Mouse (Mus musculus): ENCODE data around the gene Slc35a5. TPM values are rescaled to one million over a fixed set of nuclear protein-coding genes. Genes with fewer than 3 reads are reported as not detected.

Gene Slc35a5
- polyA plus RNA-seq, 1 experiment = 40.0 TPM

DNA sequence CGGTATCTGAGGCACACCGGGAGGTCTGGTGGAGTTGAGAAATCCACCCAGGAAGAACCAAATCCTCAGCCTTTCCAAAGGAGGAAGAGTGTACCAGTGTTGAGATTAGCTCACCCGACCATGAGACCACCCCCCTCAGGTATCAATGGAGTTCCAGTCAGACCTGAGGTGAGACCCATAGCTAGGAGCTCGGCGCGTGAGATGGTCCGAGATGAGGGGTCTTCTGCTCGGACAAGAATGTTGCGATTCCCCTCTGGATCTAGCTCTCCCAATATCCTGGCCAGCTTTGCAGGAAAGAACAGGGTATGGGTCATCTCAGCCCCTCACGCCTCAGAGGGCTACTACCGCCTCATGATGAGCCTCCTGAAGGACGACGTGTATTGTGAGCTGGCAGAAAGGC, 63.5 kb downstream of the Slc35a5 start:
- no peaks in the 10 kb centered on the region for H3K4me1 ChIP-seq (ENCODE audit: control insufficient read depth, insufficient read depth, low read length)
- 93% methylated on average over 13 of the region's 13 CpGs for WGBS
- no peak for TF ChIP-seq POLR2A (IDR thresholded peaks at IDR 0.05; ENCODE audit: borderline replicate concordance, insufficient read depth, low read length)
- TF ChIP-seq CTCF (IDR thresholded peaks at IDR 0.05; ENCODE audit: borderline replicate concordance, insufficient read depth, low read depth, low read length) = no peak
- no peaks in the 10 kb centered on the region for H3K27me3 ChIP-seq (ENCODE audit: control insufficient read depth, insufficient read depth, low read length)
- no peak overlapping the region for H3K4me3 ChIP-seq (replicated peaks; ENCODE audit: insufficient read depth, low read depth, low read length)
- no peak overlapping the region for H3K27ac ChIP-seq (ENCODE audit: insufficient read depth, low read length)
- no peak for DNase-seq

DNA sequence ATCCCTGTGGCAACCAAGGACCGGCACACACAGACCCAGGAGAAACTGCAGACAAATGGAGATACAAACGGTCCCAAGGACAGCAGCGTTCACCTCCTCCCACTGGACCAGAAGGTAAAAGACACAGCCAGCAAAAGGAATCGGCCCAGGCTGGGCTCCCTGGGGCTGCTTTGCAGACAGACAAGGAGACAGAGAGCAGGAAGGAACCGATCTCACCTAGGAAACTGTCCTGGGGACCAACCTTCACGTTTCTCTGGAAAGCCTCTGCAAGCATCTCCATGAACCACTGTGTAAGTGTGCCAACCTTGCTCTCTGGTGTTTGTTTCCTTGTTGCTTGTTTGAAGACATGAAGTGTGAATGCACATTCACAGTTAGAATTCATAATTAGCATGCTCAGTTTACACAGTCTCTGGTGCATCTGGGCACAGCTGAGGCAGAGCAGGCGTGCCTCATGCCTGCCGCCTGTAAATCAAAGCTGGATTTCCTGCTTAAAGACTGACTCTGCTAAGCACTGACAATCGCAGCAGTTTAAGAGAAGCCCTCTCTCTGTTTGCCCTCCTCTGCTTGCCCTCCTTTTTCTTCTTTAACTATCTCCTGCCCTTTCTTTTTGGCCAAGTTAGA, 64.3 kb downstream of the Slc35a5 start:
- 14% methylated on average over 9 of the region's 9 CpGs for WGBS
- no peaks in the 10 kb centered on the region for H3K27me3 ChIP-seq (ENCODE audit: control insufficient read depth, insufficient read depth, low read length)
- DNase-seq = no peak
- no peak overlapping the region for H3K27ac ChIP-seq (ENCODE audit: insufficient read depth, low read length)
- H3K4me3 ChIP-seq (replicated peaks; ENCODE audit: insufficient read depth, low read depth, low read length) = no peak overlapping the region
- H3K4me1 ChIP-seq (ENCODE audit: control insufficient read depth, insufficient read depth, low read length) = no peaks in the 10 kb centered on the region
- TF ChIP-seq CTCF (IDR thresholded peaks at IDR 0.05; ENCODE audit: borderline replicate concordance, insufficient read depth, low read depth, low read length) (no peak), POLR2A (IDR thresholded peaks at IDR 0.05; ENCODE audit: borderline replicate concordance, insufficient read depth, low read length) (no peak)

DNA sequence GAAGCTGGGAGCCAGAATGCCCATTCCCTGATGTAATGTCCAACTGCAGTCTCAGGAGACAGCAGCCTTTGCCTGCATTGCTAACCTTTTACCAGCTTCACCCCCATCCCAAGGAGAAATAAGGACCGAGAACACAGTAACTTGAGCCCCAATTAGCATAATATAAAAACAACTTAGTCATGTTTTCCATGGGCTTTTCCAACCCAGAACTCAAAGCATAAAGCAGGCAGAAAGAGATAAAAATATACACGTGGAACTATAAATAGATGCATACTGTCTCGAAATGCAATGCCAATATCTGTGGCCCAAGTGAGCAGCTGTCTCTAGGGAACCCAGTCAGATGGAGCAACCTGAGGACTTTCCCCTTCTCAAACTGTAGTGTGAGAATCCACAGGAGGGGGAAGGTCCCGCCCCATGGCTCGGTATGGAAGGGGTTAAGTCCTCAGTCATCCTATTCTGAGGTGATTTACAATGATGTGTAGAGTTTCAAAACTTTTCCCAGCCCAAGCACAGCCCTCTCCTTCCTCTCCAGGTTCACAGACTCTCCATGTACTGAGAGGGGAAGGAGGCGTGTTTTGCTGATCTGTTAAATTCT, 65.3 kb downstream of the Slc35a5 start, which contains the start of gene Ccdc80:
TSS of gene Ccdc80 (plus strand) at position 266 of the 595 bp plus-strand sequence.
- TF ChIP-seq CTCF (IDR thresholded peaks at IDR 0.05; ENCODE audit: borderline replicate concordance, insufficient read depth, low read depth, low read length) (no peak), POLR2A (IDR thresholded peaks at IDR 0.05; ENCODE audit: borderline replicate concordance, insufficient read depth, low read length) (no peak)
- WGBS = 31% methylated on average over 6 of the region's 6 CpGs
- DNase-seq = no peak

DNA sequence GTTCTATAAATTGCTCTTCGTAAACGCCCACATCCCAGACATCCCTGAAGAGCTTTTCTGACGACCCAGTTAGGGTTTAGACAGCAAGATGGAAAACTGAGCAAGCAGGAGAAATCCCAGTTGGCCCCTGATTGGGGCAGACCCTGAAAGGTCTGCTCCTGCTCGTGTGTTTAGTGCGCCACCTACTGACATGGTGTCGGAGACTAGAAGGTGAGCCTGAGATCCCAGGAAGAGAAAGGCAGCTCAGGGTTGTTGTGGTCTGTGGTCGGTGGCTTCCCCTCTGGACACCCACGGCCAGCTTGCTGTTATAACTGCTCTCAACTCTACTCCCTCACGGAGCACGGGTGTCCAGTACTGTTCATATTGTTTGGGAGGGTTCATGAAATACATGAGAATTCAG, 68.5 kb downstream of the Slc35a5 start:
- Histone ChIP-seq H3K27me3 (ENCODE audit: control insufficient read depth, insufficient read depth, low read length) (no peaks in the 10 kb centered on the region), H3K27ac (ENCODE audit: insufficient read depth, low read length) (no peak overlapping the region), H3K4me1 (ENCODE audit: control insufficient read depth, insufficient read depth, low read length) (no peaks in the 10 kb centered on the region), H3K4me3 (replicated peaks; ENCODE audit: insufficient read depth, low read depth, low read length) (no peak overlapping the region)
- WGBS = 14% methylated on average over 10 of the region's 10 CpGs
- no peak for TF ChIP-seq POLR2A (IDR thresholded peaks at IDR 0.05; ENCODE audit: borderline replicate concordance, insufficient read depth, low read length)
- peak; percentile 93 for TF ChIP-seq CTCF (IDR thresholded peaks at IDR 0.05; ENCODE audit: borderline replicate concordance, insufficient read depth, low read depth, low read length)
- DNase-seq = peak; percentile 61 to 72

More for the DNA sequence above, 65.3 kb downstream of the Slc35a5 start, which contains the start of gene Ccdc80:
- no peaks in the 10 kb centered on the region for H3K27me3 ChIP-seq (ENCODE audit: control insufficient read depth, insufficient read depth, low read length)
- no peaks in the 10 kb centered on the region for H3K4me1 ChIP-seq (ENCODE audit: control insufficient read depth, insufficient read depth, low read length)
- no peak within 1 kb of the TSS for H3K4me3 ChIP-seq (replicated peaks; ENCODE audit: insufficient read depth, low read depth, low read length)
- no peak within 1 kb of the TSS for H3K27ac ChIP-seq (ENCODE audit: insufficient read depth, low read length)

Other genes starting within 250 kb of the Slc35a5 start
- not detected in 2 replicates for gene Cd200r3, start 215.0 kb downstream of the Slc35a5 start, polyA plus RNA-seq (2012; rRNA removed)
- 3.2 and 3.8 TPM in 2 replicates for gene Ccdc80, start 65.3 kb downstream of the Slc35a5 start, polyA plus RNA-seq (2012; rRNA removed)
- 52.1 and 54.8 TPM in 2 replicates for gene Atg3, start 79 bp upstream of the Slc35a5 start, polyA plus RNA-seq (2012; rRNA removed)
- gene Btla, start 65.6 kb upstream of the Slc35a5 start, polyA plus RNA-seq (2012; rRNA removed) = 0.47 and 0.62 TPM in 2 replicates